Mouse (Mus musculus) G1E (cell line): ENCODE data around the gene Plcl2. TPM values are rescaled to one million over a fixed set of nuclear protein-coding genes. Genes with fewer than 3 reads are reported as not detected.

ENCODE experiments used
- ATAC-seq: 2 replicates; pipeline ENCODE4 v1.8.0; 2016; ENCODE audit warnings: mild to moderate bottlenecking; ENCODE audit not compliant: insufficient number of reproducible peaks, poor library complexity, low FRiP score, severe bottlenecking; ENCODE audit errors: extremely low read depth
- DNase-seq: peaks from one replicate; pipeline ENCODE4 v3.0.0; 2012; ENCODE audit warnings: low spot score
- H3K27me3 ChIP-seq: 2 replicates; pipeline ENCODE4 v1.6.1; 2012; ENCODE audit warnings: mild to moderate bottlenecking, low read length, inconsistent platforms; ENCODE audit not compliant: insufficient read depth
- H3K36me3 ChIP-seq: replicated peaks from 2 replicates; pipeline ENCODE3; 2012; ENCODE audit warnings: mild to moderate bottlenecking, inconsistent platforms
- H3K4me1 ChIP-seq: 2 replicates; pipeline ENCODE4 v1.6.1; 2012; ENCODE audit warnings: low read depth, low read length, inconsistent platforms, mixed read lengths; ENCODE audit not compliant: insufficient read depth
- H3K4me3 ChIP-seq: 2 replicates; pipeline ENCODE4 v1.5.1; 2012; ENCODE audit warnings: low read depth, mild to moderate bottlenecking, inconsistent platforms, low read length, moderate library complexity, mixed read lengths
- H3K9me3 ChIP-seq: replicated peaks from 2 replicates; pipeline ENCODE4 v1.6.1; 2012; ENCODE audit warnings: inconsistent platforms
- CTCF ChIP-seq: IDR thresholded peaks from 2 replicates; pipeline ENCODE4 v1.5.1; 2012; ENCODE audit warnings: low read depth, low read length, inconsistent platforms, mixed read lengths
- GATA1 ChIP-seq: IDR thresholded peaks from 2 replicates; pipeline ENCODE4 v1.6.1; 2012; ENCODE audit warnings: borderline replicate concordance, low read length, inconsistent platforms, mixed read lengths
- GATA2 ChIP-seq: IDR thresholded peaks from 2 replicates; pipeline ENCODE4 v1.6.1; 2012; ENCODE audit warnings: low read depth, low read length, inconsistent platforms, borderline replicate concordance
- POLR2AphosphoS5 ChIP-seq: IDR thresholded peaks from 2 replicates; pipeline ENCODE4 v1.6.1; 2012; ENCODE audit warnings: low read depth, low read length, inconsistent platforms; ENCODE audit not compliant: insufficient replicate concordance
- TAL1 ChIP-seq: conservative IDR thresholded peaks from 2 replicates; pipeline ENCODE4 v1.6.1; 2012; ENCODE audit warnings: low read depth, low read length, inconsistent platforms, mixed read lengths
- polyA plus RNA-seq: library from polyadenylated mRNA; stranded (reverse); fragments of >175 nt; gene quantifications from 2 replicates; pipeline ENCODE4 v1.2.3, GENCODE M21; 2012
- total RNA-seq, 2 experiments: library from RNA; stranded (forward) in 1 of 2; stranded (reverse) in 1 of 2; fragments of 200-1000 nt in 1 of 2; fragments of >200 nt in 1 of 2; fragmentation: Nextera tagmentation in 1 of 2; gene quantifications; 2 replicates each; pipeline ENCODE4 v1.2.3; 2014 to 2017

The Plcl2 gene
- total and polyA plus RNA-seq, 3 experiments, result 0.22 to 13.7 TPM; not detected in 1

GRCm38 (mm10) chr17:50471230-50471629 lies 38.0 kb upstream of the Plcl2 start:
- no peaks in the 10 kb centered on the region for H3K4me1 ChIP-seq
- no peak overlapping the region for H3K4me3 ChIP-seq
- H3K27me3 ChIP-seq, result no peaks in the 10 kb centered on the region
- no peak for DNase-seq
- TF ChIP-seq GATA2 (no peak), POLR2AphosphoS5 (no peak), GATA1 (no peak), CTCF (no peak), TAL1 (no peak)
- no peaks in the 10 kb centered on the region for H3K36me3 ChIP-seq
- ATAC-seq, result no peak
- peaks cover 21% of the 10 kb centered on the region for H3K9me3 ChIP-seq

GRCm38 (mm10) chr17:50477277-50477676 lies 31.9 kb upstream of the Plcl2 start:
- no peak for TF ChIP-seq POLR2AphosphoS5
- TF ChIP-seq TAL1, result no peak
- TF ChIP-seq GATA2, result no peak
- TF ChIP-seq CTCF, result no peak
- H3K4me3 ChIP-seq, result no peak overlapping the region
- H3K4me1 ChIP-seq, result no peaks in the 10 kb centered on the region
- no peaks in the 10 kb centered on the region for H3K36me3 ChIP-seq
- no peaks in the 10 kb centered on the region for H3K27me3 ChIP-seq
- ATAC-seq (no peak), DNase-seq (no peak)
- H3K9me3 ChIP-seq, result peaks cover 21% of the 10 kb centered on the region

- no peaks in the 10 kb centered on the region for H3K4me1 ChIP-seq
- no peaks in the 10 kb centered on the region for H3K27me3 ChIP-seq
- DNase-seq, result no peak
- no peak for ATAC-seq
- no peak overlapping the region for H3K4me3 ChIP-seq
- peaks cover 30% of the 10 kb centered on the region for H3K9me3 ChIP-seq
- no peaks in the 10 kb centered on the region for H3K36me3 ChIP-seq
- TF ChIP-seq GATA2, result no peak
- no peak for TF ChIP-seq GATA1
- no peak for TF ChIP-seq TAL1
- no peak for TF ChIP-seq POLR2AphosphoS5
- no peak for TF ChIP-seq CTCF
Measured at GRCm38 (mm10) chr17:50480867-50481266, 28.3 kb upstream of the Plcl2 start.

- Histone ChIP-seq H3K36me3 (no peaks in the 10 kb centered on the region), H3K4me1 (no peaks in the 10 kb centered on the region), H3K27me3 (no peaks in the 10 kb centered on the region), H3K4me3 (no peak overlapping the region), H3K9me3 (peaks cover 38% of the 10 kb centered on the region)
- TF ChIP-seq TAL1, result no peak
- TF ChIP-seq GATA2, result no peak
- no peak for TF ChIP-seq POLR2AphosphoS5
- TF ChIP-seq CTCF, result no peak
- TF ChIP-seq GATA1, result no peak
- no peak for ATAC-seq
- DNase-seq, result no peak
Measured at GRCm38 (mm10) chr17:50483700-50484099, 25.5 kb upstream of the Plcl2 start.

DNA sequence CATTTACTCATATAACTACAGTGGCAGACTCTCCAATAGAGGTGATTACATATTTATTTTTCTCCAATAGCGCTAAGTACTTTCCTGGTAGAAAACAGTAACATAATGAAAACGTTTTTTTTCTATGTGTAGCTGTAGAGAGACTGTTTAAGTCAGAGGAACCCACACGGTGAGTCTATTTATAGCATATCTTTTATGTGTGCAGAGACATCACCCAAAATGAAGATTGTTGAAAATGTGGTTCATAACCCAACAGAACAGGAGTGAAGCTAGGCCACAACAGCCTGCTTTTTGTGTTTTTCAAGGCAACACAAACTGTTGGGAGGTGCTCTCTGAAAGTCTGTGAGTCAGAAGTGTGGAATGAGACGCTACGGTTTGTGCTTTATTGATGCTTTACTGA lies 24.2 kb upstream of the Plcl2 start:
- no peak for ATAC-seq
- H3K4me1 ChIP-seq, result no peaks in the 10 kb centered on the region
- no peaks in the 10 kb centered on the region for H3K36me3 ChIP-seq
- no peak for TF ChIP-seq GATA2
- TF ChIP-seq TAL1, result no peak
- no peak for TF ChIP-seq CTCF
- TF ChIP-seq POLR2AphosphoS5, result no peak
- TF ChIP-seq GATA1, result no peak
- no peaks in the 10 kb centered on the region for H3K27me3 ChIP-seq
- peaks cover 37% of the 10 kb centered on the region for H3K9me3 ChIP-seq
- no peak overlapping the region for H3K4me3 ChIP-seq
- no peak for DNase-seq

- TF ChIP-seq POLR2AphosphoS5 (no peak), TAL1 (no peak), CTCF (no peak), GATA2 (no peak), GATA1 (no peak)
- Histone ChIP-seq H3K9me3 (peaks cover 31% of the 10 kb centered on the region), H3K4me3 (no peak overlapping the region), H3K27me3 (no peaks in the 10 kb centered on the region), H3K36me3 (no peaks in the 10 kb centered on the region), H3K4me1 (no peaks in the 10 kb centered on the region)
- ATAC-seq (no peak), DNase-seq (no peak)
Measured at GRCm38 (mm10) chr17:50487058-50487618, 22.1 kb upstream of the Plcl2 start.

DNA sequence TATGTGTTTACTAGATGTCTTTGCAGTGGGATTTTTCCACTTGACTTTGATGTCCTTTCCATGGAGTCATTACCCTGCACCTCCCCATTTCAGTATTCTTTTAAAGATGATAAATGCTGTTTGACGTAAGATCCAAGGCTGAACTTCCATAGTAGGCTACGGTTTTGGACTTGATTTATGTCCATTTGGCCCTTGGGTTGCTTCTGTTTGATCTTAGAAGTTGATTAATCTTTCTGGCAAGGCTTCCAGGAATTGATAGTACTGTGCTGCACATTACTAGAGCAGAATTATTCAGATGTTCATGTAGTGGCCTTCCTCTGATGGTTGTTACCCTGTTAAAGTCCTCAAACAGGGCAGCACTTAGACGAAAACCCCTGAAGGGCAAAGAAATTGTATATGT lies 21.5 kb upstream of the Plcl2 start:
- Histone ChIP-seq H3K36me3 (no peaks in the 10 kb centered on the region), H3K4me3 (no peak overlapping the region), H3K9me3 (peaks cover 27% of the 10 kb centered on the region), H3K27me3 (no peaks in the 10 kb centered on the region), H3K4me1 (no peaks in the 10 kb centered on the region)
- DNase-seq (no peak), ATAC-seq (no peak)
- TF ChIP-seq POLR2AphosphoS5 (no peak), GATA1 (no peak), TAL1 (no peak), GATA2 (no peak), CTCF (no peak)
